Mouse (Mus musculus) c-Kit-positive CD71-positive TER-119-negative erythroid progenitor cells, embryonic 14.5 days (primary cell): ENCODE measurements around the gene Tbc1d10c.

Source experiments
- DNase-seq: peaks from one replicate; pipeline ENCODE4 v3.0.0-alpha.2; 2013; ENCODE audit warnings: low read depth

The Tbc1d10c gene

GRCm38 (mm10) chr19:4215451-4215840 lies 24.4 kb upstream of the Tbc1d10c start:
- DNase-seq: no peak

- DNase-seq: no peak
These were observed 23.8 kb upstream of the Tbc1d10c start for GRCm38 (mm10) chr19:4214771-4215450.

GRCm38 (mm10) chr19:4214071-4214770 lies 23.1 kb upstream of the Tbc1d10c start, which contains the start of the genes Clcf1 and AC109138.7:
Gene Clcf1, plus strand, starts transcription at chr19:4214238.
Gene AC109138.7, plus strand, starts transcription at chr19:4214357.
- DNase-seq: no peak

- no peak for DNase-seq
These were observed 22.5 kb upstream of the Tbc1d10c start for GRCm38 (mm10) chr19:4213524-4213974.

GRCm38 (mm10) chr19:4211891-4212588 lies 21.0 kb upstream of the Tbc1d10c start:
- no peak for DNase-seq

- DNase-seq: no peak
These were observed 17.5 kb upstream of the Tbc1d10c start for GRCm38 (mm10) chr19:4208563-4208962.

GRCm38 (mm10) chr19:4206971-4207370 lies 15.9 kb upstream of the Tbc1d10c start:
- peak; percentile 43 for DNase-seq

- DNase-seq: no peak
These were observed 13.8 kb upstream of the Tbc1d10c start for GRCm38 (mm10) chr19:4204889-4205288.

- no peak for DNase-seq
These were observed 12.7 kb upstream of the Tbc1d10c start for GRCm38 (mm10) chr19:4203604-4204326.

- no peak for DNase-seq
These were observed 12.1 kb upstream of the Tbc1d10c start for GRCm38 (mm10) chr19:4203148-4203547.

- DNase-seq: no peak
These were observed 11.1 kb upstream of the Tbc1d10c start for GRCm38 (mm10) chr19:4202149-4202548.

GRCm38 (mm10) chr19:4201291-4201909 lies 10.3 kb upstream of the Tbc1d10c start, which contains the start of gene Rad9a:
Gene Rad9a, minus strand, starts transcription at chr19:4201662.
- DNase-seq: peak; percentile 99

GRCm38 (mm10) chr19:4197180-4197579 lies 6.1 kb upstream of the Tbc1d10c start:
- no peak for DNase-seq

GRCm38 (mm10) chr19:4196548-4196947 lies 5.5 kb upstream of the Tbc1d10c start:
- no peak for DNase-seq

- no peak for DNase-seq
These were observed 5.0 kb upstream of the Tbc1d10c start for GRCm38 (mm10) chr19:4196048-4196447.

- no peak for DNase-seq
These were observed 3.9 kb upstream of the Tbc1d10c start for GRCm38 (mm10) chr19:4194776-4195650.

GRCm38 (mm10) chr19:4194021-4194724 lies 3.1 kb upstream of the Tbc1d10c start:
- DNase-seq: peak; percentile 22

- no peak for DNase-seq
These were observed 2.0 kb upstream of the Tbc1d10c start for GRCm38 (mm10) chr19:4193129-4193528.

GRCm38 (mm10) chr19:4192251-4192985 lies 1.3 kb upstream of the Tbc1d10c start:
- no peak for DNase-seq
